Mouse (Mus musculus) stomach, embryonic 14.5 days (tissue): ENCODE data around the gene Carmil1. TPM values are rescaled to one million over a fixed set of nuclear protein-coding genes. Genes with fewer than 3 reads are reported as not detected.

Experiments
- polyA plus RNA-seq: library from polyadenylated mRNA; unstranded; fragments of >200 nt; fragmentation: Nextera tagmentation; extraction: Ambion mirVana; gene quantifications from 2 replicates; pipeline ENCODE4 v1.2.1, GENCODE M21; 2014

The Carmil1 gene
- polyA plus RNA-seq, 1 experiment from 2014 or later: 34.8 TPM

Other genes with a start within 250 kb of the Carmil1 start
- 0.32 and 0.65 TPM in 2 replicates for gene Cmah, start 46.6 kb upstream of the Carmil1 start, polyA plus RNA-seq